Mouse (Mus musculus): ENCODE results near the gene Platr17. TPM values are rescaled to one million over a fixed set of nuclear protein-coding genes. Genes with fewer than 3 reads are reported as not detected.
A peak's percentile ranks its signal among the peaks of the same experiment; 100 is the strongest.

Gene Platr17
- polyA plus RNA-seq, 1 experiment from 2014 or later = 0.55 TPM

DNA sequence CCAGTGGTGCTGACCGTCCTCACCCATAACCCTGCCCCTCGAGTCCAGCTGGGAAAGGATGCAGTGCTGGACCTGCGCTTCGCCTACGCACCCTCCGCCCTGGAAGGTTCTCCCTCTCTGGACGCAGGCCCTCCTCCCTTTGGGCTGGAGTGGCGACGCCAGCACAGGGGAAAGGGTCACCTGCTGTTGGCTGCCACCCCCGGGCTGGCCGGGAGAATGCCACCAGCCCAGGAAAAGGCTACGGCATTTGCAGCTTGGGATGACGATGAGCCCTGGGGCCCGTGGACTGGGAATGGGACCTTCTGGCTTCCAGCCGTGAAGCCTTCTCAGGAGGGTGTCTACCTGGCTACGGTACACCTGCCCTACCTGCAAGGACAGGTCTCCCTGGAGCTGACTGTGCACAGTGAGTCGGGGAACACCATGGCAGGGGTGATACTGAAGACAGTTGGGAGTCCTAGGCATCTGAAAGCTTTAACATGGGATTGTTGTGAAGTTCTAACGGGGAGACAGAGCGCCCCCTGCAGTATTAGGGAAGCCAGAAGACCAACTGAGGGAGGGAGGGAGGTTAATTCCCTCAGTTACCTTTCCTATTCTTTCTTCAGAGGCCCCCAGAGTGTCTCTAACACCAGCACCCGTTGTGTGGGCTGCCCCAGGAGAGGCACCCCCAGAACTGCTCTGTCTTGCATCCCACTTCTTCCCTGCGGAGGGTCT, 20.6 kb downstream of the Platr17 start:
- WGBS = 78% methylated on average over 21 of the region's 21 CpGs

DNA sequence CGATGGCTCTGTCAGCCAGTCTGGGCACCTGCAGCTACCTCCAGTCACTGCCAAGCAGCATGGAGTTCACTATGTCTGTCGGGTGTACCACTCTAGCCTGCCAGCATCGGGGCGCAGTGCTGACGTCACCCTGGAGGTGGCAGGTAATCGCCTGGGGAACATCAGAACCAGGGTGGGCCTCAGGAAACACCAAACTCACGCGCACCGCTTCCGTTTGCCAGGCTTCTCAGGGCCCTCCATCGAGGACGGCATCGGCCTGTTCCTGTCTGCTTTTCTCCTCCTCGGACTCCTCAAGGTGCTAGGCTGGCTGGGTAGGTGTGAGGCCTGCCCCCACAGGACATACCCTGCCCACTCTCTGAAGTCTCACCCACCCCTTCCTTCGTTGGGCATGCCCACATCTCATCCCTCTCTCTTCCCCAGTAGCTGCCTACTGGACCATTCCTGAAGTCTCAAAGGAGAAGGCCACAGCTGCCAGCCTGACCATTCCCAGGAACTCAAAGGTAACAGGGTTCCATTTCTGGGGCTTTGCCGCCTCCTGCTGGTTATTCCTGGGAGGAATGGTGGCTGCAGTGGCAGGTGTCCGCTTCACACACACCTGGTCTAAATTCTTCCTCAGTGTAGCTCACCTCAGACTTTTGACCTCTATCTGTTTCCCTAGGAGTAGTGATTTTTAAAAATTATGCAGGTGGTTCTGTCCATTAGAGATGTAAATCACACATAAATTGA, 21.4 kb downstream of the Platr17 start:
- ATAC-seq (ENCODE audit: insufficient number of reproducible peaks, low FRiP score, low TSS enrichment, low read depth) = no peak
- WGBS = 73% methylated on average over 17 of the region's 17 CpGs

More for the DNA sequence above, 20.6 kb downstream of the Platr17 start:
- Histone ChIP-seq H3K4me2 (replicated peaks) (no peak overlapping the region), H3K9me3 (replicated peaks) (no peaks in the 10 kb centered on the region), H3K4me1 (peaks cover 14% of the 10 kb centered on the region), H3K9ac (no peak overlapping the region), H3K27me3 (no peaks in the 10 kb centered on the region), H3K4me3 (replicated peaks) (no peak overlapping the region), H3K27ac (replicated peaks) (no peak overlapping the region), H3K36me3 (peaks cover 9% of the 10 kb centered on the region; the same call in 1 of the 2 replicates)
- no peak for ATAC-seq (ENCODE audit: insufficient number of reproducible peaks, low FRiP score, low TSS enrichment, low read depth)

DNA sequence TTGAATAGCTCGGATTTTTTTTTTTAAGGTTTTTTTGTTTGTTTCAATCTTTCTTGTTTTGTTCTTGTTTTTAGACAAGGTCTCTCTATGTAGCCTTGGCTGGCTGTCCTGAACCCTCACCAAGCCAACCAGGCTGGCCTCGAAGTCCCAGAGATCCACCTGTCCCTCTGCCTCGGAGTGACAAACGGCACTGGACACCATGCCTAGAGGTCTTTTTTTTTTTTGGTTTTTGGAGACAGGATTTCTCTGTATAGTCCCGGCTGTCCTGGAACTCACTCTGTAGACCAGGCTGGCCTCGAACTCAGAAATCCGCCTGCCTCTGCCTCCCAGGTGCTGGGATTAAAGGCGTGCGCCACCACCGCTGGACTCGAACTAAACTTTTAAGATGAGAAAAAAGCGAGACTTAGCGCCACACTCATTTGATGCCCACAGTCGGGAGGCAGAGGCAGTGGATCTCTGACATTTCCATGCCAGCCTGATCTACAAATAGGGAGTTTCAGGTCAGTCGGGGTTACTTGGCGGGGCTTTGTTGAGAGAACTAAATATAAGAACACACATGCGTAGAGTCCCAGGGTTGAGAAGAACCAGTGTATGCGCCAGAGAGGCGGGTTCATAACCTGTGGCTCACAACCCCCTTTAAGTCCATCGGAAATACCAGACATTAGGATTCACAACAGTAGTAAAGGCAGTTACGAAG, 23.5 kb downstream of the Platr17 start:
- 60% methylated on average over 21 of the region's 21 CpGs for WGBS
- Histone ChIP-seq H3K4me2 (replicated peaks) (peak overlapping the region; percentile 98), H3K9me3 (replicated peaks) (no peaks in the 10 kb centered on the region), H3K4me1 (peaks cover 30% of the 10 kb centered on the region), H3K27me3 (no peaks in the 10 kb centered on the region), H3K27ac (replicated peaks) (no peak overlapping the region), H3K4me3 (replicated peaks) (peak overlapping the region; percentile 78), H3K36me3 (peaks cover 21% of the 10 kb centered on the region), H3K9ac (peak overlapping the region; percentile 67)
- no peak for ATAC-seq (ENCODE audit: insufficient number of reproducible peaks, low FRiP score, low TSS enrichment, low read depth)

More for the DNA sequence above, 21.4 kb downstream of the Platr17 start:
- Histone ChIP-seq H3K9ac (no peak overlapping the region), H3K9me3 (replicated peaks) (no peaks in the 10 kb centered on the region), H3K36me3 (peaks cover 9% of the 10 kb centered on the region; the same call in 1 of the 2 replicates), H3K27me3 (no peaks in the 10 kb centered on the region), H3K27ac (replicated peaks) (no peak overlapping the region), H3K4me3 (replicated peaks) (no peak overlapping the region), H3K4me2 (replicated peaks) (no peak overlapping the region), H3K4me1 (peaks cover 22% of the 10 kb centered on the region)

DNA sequence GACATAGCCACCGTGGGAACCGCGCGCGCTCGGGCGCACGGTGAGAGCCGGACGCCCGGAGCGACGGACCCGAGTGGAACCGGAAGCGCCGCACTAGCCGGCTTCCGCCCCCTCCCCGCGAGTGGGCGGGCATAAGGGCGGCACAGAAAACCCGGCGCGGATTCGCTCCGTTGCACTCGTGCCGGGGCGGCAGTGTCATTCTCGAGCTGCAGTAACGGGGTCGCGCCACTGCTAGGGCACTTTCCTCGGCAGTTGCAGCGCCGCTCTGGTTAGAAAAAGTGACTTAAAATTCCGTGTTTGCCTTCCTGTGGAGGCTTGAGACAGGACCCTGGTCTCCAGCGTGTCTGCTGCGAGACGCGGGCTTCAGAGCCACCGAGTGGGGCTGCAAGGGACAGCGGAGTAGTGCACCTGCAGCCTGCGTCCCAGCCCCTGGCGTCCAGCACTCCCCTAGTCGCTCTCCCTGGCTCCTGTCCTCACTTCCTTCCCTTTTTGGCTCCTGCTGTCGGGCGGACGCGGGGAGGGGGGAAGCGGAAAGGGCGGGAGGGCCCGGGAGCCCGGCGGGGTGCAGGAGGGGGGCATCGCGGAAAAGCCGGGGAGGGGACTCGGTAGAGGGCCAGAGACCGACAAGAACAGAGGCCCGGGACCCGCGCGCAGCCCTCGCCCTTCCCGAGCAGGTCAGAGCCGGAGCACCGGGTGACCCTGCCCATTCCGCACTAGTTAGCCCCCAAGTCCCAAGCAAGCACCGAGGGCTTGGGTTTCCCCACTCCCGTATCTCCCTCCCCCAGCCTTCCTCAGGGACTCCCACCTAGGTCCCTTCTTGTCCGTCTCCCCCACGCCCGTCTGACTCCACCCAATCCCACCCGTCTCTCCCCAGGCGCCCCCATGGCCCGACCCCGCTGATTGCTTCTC, 24.7 kb downstream of the Platr17 start, which contains the start of gene Rgl2:
TSS of gene Rgl2 (plus strand) at position 173 of the 909 bp plus-strand sequence.
- WGBS = under 1% methylated on average over 79 of the region's 80 CpGs
- peaks cover 30% of the 10 kb centered on the region for H3K4me1 ChIP-seq
- no peaks in the 10 kb centered on the region for H3K9me3 ChIP-seq (replicated peaks)
- H3K4me2 ChIP-seq (replicated peaks) = peak within 1 kb of the TSS; percentile 98
- peak within 1 kb of the TSS; percentile 96 for H3K27ac ChIP-seq (replicated peaks)
- no peaks in the 10 kb centered on the region for H3K27me3 ChIP-seq
- peak within 1 kb of the TSS; percentile 78 for H3K4me3 ChIP-seq (replicated peaks)
- ATAC-seq (ENCODE audit: insufficient number of reproducible peaks, low FRiP score, low TSS enrichment, low read depth) = peak; percentile 87
- H3K36me3 ChIP-seq = peaks cover 30% of the 10 kb centered on the region
- peak within 1 kb of the TSS; percentile 67 for H3K9ac ChIP-seq

DNA sequence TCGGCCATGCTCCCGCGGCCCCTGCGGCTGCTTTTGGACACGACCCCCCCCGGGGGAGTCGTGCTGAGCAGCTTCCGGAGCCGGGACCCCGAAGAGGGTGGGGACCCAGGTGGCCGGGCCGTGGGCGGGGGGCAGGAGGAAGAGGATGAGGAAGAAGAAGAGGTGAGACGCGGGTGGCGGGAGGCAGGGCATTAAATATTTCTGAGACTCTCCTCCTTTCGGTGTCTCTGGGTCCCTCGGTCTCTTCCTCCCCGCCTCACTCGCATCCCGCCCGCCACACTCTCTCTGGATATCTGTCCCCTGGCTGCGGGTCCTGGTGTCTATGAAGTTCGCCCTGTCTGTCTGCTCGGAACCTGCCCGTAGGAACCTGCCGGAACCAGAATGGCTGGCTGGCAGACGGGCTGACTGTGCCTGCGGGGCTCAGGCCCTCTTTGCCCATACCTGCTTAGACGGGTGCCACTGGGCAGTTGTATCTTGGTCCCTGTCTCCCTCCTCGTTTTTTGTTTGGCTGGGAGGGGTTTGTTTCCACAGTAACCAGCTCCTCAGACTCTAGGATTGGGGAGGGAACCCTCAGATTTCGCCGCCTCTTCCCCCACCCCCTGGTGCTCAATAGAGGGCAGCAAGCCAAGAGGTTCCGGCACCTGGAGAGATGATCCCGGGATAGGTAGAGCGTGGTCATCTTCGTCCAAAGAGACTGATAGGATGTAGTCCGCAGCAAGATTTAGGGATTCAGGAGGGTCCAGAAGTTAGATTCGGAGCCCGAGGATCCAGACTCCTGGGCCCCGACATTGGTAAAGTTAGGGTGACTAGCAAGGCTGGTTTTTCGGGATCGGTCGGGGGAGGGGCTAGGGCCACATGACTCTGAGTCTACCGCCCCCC, 25.6 kb downstream of the Platr17 start:
- Histone ChIP-seq H3K27me3 (no peaks in the 10 kb centered on the region), H3K9ac (peak overlapping the region; percentile 67), H3K36me3 (peaks cover 39% of the 10 kb centered on the region), H3K27ac (replicated peaks) (peak overlapping the region; percentile 96), H3K4me2 (replicated peaks) (peak overlapping the region; percentile 98), H3K9me3 (replicated peaks) (no peaks in the 10 kb centered on the region), H3K4me1 (peaks cover 30% of the 10 kb centered on the region), H3K4me3 (replicated peaks) (peak overlapping the region; percentile 78)
- peak; percentile 4; the same call in 1 of the 2 replicates for ATAC-seq (ENCODE audit: insufficient number of reproducible peaks, low FRiP score, low TSS enrichment, low read depth)
- WGBS = under 1% methylated on average over 45 of the region's 45 CpGs

DNA sequence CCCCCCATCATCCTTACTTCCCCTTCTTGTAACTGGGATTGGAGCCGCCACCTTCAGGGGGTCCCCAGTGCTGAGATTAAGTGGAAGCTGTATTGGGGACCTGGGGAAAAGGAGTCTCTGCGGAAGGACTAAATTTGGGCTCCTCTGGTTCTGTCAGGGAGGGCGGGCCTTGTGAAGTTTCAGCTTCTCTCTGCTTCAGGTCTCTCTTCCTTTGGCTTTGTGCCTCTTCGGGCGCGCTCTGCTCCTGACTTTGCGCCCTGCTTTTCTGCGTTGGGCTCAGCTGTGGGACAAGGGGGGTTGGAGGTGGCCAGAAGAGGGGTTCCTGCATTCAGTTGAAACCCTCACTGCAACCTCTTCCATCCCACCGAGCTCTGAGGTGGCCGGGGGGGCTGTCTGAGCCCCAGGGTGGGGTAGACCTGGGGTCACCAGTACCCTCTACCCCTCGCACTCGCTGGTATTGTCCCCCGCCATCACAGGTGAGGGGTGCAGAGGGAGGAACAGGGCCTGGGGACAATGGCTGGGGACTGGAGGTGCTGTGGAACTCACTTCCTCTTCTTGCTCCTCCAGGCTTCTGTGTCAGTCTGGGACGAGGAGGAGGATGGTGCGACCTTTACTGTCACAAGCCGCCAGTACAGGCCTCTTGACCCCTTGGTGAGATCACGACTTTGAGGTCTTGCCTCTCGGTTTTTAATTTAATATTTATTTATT, 26.4 kb downstream of the Platr17 start:
- H3K27me3 ChIP-seq = no peaks in the 10 kb centered on the region
- H3K27ac ChIP-seq (replicated peaks) = peak overlapping the region; percentile 96
- peaks cover 30% of the 10 kb centered on the region for H3K4me1 ChIP-seq
- peaks cover 45% of the 10 kb centered on the region for H3K36me3 ChIP-seq
- ATAC-seq (ENCODE audit: insufficient number of reproducible peaks, low FRiP score, low TSS enrichment, low read depth) = no peak
- no peaks in the 10 kb centered on the region for H3K9me3 ChIP-seq (replicated peaks)
- peak overlapping the region; percentile 67 for H3K9ac ChIP-seq
- H3K4me3 ChIP-seq (replicated peaks) = peak overlapping the region; percentile 78
- WGBS = 28% methylated on average over 18 of the region's 18 CpGs
- H3K4me2 ChIP-seq (replicated peaks) = peak overlapping the region; percentile 98

DNA sequence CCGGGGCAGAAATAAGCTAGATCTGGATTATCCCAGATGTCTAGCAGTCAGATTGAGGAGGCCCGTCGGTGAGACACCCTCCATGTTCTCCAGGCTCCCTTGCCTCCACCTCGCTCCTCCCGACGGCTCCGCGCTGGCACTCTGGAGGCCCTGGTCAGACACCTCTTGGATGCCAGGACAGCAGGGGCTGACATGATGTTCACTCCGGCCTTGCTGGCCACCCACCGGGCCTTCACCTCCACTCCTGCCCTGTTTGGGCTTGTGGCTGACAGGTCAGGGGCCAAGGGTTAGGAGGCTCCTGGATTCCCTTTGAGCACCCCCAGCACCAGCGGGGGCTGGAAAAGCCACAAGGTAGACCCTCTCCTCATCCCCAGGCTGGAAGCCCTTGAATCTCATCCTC, 27.0 kb downstream of the Platr17 start:
- H3K9ac ChIP-seq = no peak overlapping the region
- peaks cover 50% of the 10 kb centered on the region for H3K36me3 ChIP-seq
- no peaks in the 10 kb centered on the region for H3K9me3 ChIP-seq (replicated peaks)
- H3K27ac ChIP-seq (replicated peaks) = no peak overlapping the region
- H3K4me1 ChIP-seq = peaks cover 30% of the 10 kb centered on the region
- peak overlapping the region; percentile 98; the same call in 1 of the 2 replicates for H3K4me2 ChIP-seq (replicated peaks)
- 89% methylated on average over 11 of the region's 11 CpGs for WGBS
- ATAC-seq (ENCODE audit: insufficient number of reproducible peaks, low FRiP score, low TSS enrichment, low read depth) = no peak
- H3K4me3 ChIP-seq (replicated peaks) = peak overlapping the region; percentile 78; the same call in 1 of the 2 replicates
- no peaks in the 10 kb centered on the region for H3K27me3 ChIP-seq

DNA sequence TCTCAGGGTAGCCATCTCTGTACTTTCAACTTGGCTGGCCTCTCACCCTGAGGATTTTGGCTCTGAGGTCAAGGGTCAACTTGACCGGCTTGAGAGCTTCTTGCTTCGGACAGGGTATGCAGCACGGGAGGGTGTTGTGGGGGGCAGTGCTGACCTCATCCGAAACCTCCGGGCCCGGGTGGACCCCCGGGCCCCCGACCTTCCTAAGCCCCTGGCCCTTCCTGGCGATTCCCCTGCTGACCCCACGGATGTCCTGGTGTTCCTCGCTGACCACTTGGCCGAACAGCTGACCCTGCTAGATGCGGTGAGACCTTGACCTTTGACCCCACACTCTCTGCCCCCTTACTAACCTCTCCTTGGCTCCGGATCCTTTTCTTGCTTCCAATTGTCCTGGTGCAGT, 27.5 kb downstream of the Platr17 start:
- WGBS = 72% methylated on average over 14 of the region's 14 CpGs
- H3K9me3 ChIP-seq (replicated peaks) = no peaks in the 10 kb centered on the region
- H3K4me1 ChIP-seq = peaks cover 30% of the 10 kb centered on the region
- H3K4me2 ChIP-seq (replicated peaks) = no peak overlapping the region
- H3K4me3 ChIP-seq (replicated peaks) = no peak overlapping the region
- H3K36me3 ChIP-seq = peaks cover 53% of the 10 kb centered on the region
- H3K9ac ChIP-seq = no peak overlapping the region
- ATAC-seq (ENCODE audit: insufficient number of reproducible peaks, low FRiP score, low TSS enrichment, low read depth) = no peak
- no peaks in the 10 kb centered on the region for H3K27me3 ChIP-seq
- no peak overlapping the region for H3K27ac ChIP-seq (replicated peaks)

DNA sequence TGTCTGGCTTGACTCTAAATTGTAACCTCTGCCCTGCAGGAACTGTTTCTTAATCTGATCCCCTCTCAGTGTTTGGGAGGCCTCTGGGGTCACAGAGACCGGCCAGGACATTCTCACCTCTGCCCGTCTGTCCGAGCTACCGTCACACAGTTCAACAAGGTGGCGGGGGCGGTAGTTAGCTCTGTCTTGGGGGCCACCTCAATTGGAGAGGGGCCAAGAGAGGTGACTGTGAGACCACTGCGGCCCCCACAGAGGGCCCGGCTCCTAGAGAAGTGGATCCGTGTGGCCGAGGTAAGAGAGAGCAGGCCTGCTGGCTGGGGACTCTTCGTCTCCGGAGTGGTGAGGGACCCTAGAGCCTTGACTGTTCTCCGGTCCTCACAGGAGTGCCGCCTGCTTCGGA, 28.0 kb downstream of the Platr17 start:
- no peak overlapping the region for H3K4me3 ChIP-seq (replicated peaks)
- H3K4me1 ChIP-seq = peaks cover 27% of the 10 kb centered on the region
- H3K4me2 ChIP-seq (replicated peaks) = no peak overlapping the region
- no peak for ATAC-seq (ENCODE audit: insufficient number of reproducible peaks, low FRiP score, low TSS enrichment, low read depth)
- WGBS = 81% methylated on average over 15 of the region's 15 CpGs
- no peaks in the 10 kb centered on the region for H3K27me3 ChIP-seq
- no peaks in the 10 kb centered on the region for H3K9me3 ChIP-seq (replicated peaks)
- H3K9ac ChIP-seq = no peak overlapping the region
- peaks cover 51% of the 10 kb centered on the region for H3K36me3 ChIP-seq
- no peak overlapping the region for H3K27ac ChIP-seq (replicated peaks)
